Mouse (Mus musculus) A20 (cell line): ENCODE results near the gene Tmem11.
"Not testable (repeated sequence)": the region's sequence is repeated elsewhere in the genome, so short reads cannot be mapped to it uniquely, and the experiment has no call there.

Experiments used
- DNase-seq: peaks from one replicate; pipeline ENCODE4 v3.0.0-alpha.2; 2011; ENCODE audit warnings: low read depth, low spot score

Gene Tmem11

GRCm38 (mm10) chr11:60886986-60887385 is 7.9 kb upstream of the Tmem11 start:
- not testable (repeated sequence) for DNase-seq

GRCm38 (mm10) chr11:60882386-60882785 is 3.3 kb upstream of the Tmem11 start:
- no peak for DNase-seq

DNA sequence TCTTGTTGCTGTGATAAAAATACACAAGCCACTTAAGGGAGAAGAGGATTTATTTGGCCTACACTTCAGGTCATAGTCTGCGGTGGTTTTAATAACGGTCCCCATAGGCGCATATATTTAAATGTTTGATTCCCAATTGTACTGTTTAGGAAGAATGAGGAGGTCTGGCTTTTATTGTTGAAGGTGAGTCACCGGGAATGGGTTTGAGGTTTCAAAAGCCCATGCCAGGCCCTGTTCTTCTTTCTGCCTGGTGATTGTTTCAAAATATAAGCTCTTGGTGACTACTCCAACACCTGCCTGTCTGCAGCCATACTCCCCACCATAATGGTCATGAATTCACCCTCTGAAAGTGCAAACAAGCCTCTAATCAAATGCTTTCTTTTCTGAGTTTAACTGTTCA is 1.5 kb upstream of the Tmem11 start:
- DNase-seq, result no peak

DNA sequence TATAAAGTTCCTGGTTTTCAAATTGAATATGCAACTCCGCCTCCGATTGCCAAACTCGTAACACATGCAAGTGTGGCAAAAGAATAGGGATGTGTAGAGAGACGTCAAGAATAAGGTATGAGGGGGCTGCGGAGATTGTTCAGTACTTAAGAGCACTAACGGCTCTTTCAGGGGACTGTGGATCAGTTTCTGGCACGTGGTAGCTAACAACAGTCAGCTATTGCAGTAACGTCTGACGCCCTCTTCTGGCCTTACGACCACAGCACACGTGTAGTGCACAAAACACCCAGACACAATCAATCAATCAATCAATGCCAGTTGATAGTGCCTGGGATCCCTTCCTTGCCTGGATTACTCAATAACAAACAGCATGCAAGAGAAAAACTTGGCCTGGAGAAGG is 351 bp upstream of the Tmem11 start:
- peak; percentile 85 for DNase-seq

DNA sequence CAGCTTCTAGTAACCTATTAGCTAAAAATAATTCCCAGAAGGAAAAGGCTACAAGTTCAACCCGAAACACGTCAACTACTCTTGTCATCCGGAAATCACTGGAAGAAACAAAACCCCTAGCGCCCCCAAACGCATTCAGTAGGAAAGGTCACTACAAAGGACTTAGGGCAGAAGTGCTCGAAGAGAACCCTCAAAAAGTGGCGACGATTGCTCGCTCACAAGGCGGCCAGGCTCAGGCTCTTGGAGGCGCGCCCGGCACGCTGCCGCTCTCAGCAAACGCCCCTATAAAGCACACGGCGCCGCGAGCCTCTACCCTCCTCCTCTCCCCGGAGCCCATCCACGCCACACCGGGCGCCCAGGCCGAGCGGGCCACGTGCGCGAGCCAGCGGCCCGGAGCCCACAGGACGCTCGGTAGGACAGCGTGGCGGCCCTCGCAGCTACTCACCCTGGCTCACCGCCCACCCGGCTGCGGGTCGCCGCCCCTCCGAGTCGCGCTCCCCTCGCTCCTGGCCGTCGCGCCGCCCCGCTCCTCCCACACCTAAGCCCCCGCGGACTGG is 938 bp downstream of the Tmem11 start:
- peak; percentile 77 for DNase-seq

- no peak for DNase-seq
These were observed 6.0 kb downstream of the Tmem11 start for GRCm38 (mm10) chr11:60873101-60873500.

DNA sequence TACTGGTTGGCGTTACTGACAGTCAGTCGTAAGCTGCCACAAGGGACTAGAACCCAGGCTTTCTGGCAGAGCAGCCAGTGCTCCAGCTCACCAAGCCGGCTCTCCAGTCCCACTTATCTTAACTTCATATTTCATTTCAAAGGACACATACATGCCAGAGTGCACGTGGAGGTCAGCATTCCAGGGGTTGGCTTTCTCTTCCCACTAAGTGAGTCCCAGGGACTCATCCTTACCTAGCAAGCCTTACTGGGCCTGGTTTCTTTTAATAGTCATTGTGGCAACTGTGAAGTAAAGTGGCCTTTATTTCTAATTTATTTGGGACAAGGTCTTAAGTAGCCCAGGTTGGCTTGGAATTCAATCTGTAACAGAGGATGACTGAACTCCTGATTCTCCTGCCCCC is 7.7 kb downstream of the Tmem11 start:
- DNase-seq, result no peak

DNA sequence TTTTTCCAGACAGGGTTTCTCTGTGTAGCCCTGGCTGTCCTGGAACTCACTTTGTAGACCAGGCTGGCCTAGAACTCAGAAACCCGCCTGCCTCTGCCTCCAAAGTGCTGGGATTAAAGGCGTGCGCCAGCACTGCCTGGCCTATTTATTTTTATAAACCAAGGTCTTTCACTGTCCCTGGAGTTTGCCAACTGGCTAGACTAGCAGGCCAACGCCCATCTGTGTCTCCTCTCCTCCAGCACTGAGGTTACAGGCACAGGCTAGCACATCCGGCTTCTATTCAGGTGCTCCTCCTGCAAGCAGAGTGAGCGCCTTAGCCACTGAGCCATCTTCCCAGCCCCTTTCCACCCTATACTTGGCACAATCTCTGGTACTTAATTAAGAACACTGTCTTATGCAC is 9.6 kb downstream of the Tmem11 start:
- DNase-seq, result not testable (repeated sequence)

DNA sequence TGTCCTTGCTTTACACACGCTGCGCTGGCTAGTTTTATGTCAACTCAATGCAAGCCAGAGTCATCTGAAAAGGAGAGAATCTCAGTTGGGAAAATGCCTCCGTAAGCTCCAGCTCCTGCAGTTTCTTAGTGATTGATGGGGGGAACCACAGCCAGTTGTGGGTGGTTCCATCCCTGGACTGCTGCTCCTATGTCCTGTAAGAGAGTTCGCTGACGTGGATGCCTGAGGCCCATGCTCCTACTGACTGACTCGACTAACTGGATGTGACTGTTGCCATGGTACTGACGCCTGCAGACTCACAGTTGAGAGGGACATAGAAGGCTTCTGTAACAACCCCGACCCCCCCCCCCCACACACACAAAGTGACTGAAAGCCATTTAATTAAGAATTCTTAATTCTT is 11.2 kb downstream of the Tmem11 start:
- no peak for DNase-seq

GRCm38 (mm10) chr11:60867456-60867855 is 11.6 kb downstream of the Tmem11 start:
- DNase-seq, result no peak

- DNase-seq, result no peak
These were observed 13.1 kb downstream of the Tmem11 start for GRCm38 (mm10) chr11:60866021-60866420.

- no peak for DNase-seq
These were observed 14.2 kb downstream of the Tmem11 start for GRCm38 (mm10) chr11:60864916-60865315.

- no peak for DNase-seq
These were observed 14.9 kb downstream of the Tmem11 start for GRCm38 (mm10) chr11:60864166-60864565.

DNA sequence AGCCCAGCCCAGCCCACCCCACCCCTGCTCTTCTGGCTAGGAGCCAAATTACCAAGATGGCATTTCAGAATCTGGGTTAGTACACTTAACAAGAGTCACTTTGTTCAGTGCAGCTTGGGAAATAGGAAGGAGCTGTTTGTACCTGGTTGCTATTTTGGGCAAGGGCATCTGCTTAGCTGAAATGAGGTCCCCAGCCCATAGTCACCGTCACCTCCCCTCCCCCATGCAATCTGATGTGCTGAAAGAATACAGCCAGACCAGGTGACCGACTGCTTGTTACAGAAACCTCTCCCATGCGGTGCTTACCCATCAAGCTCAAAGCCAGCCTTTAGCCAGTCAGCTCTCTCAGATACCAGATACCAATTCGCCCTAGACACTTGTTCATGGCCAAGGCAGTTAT is 15.9 kb downstream of the Tmem11 start:
- DNase-seq, result no peak

DNA sequence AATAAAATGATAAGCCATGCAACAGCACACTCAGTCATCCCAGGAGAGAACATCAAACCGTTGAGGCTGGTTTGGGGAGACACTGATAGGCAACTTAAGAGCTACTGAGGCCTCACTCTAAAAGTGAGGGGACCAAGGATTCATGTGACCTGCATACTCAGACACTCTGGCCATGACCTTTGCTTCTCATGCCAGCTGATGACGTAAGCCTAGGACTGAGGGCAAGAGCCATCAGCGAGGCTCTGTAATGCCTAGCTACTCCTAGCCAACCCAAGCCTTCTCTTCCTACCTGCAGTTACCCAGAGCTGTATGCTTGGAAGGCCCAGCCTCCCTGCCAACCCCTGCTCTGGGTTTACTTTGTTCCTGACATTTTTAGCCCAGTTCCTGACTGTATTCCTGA is 17.1 kb downstream of the Tmem11 start:
- no peak for DNase-seq

DNA sequence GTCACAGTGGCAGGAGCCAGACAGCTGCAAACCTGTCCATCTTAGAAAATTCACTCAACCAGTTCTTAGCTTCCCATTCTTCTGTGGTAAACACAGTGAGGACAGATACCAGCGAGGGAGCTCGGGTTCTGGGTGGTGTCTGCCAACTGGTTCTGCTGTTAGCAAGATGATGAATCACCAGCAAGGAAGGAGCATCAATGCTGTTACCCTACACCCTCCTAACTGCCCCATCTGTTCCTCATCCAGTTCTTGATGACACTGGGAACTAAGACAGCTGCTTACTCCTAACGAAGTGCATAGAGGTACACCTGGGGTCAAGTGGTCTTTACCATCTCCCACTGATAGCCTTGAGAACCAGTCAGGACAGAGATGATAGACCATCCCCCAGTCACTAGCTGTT is 22.5 kb downstream of the Tmem11 start:
- DNase-seq, result no peak

DNA sequence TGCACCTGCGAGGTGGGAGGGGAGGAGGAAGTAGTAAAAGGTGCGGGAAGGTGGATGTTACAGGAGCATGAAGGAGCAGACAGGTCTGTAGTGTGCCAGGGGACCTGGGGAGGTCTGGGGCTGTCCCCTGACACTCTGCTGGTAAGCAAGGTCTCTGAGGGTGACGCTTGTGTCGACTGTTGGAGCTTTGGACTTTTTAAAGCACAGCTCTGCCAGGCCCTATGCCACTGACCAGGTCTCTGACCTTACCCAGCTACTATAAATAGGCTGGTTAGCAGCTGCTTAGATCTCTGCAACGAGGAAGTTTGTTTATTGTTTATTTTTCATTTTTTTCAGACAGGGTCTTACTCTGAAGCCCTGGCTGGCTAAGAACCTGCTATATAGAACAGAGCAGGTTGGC is 33.7 kb downstream of the Tmem11 start:
- DNase-seq, result no peak

DNA sequence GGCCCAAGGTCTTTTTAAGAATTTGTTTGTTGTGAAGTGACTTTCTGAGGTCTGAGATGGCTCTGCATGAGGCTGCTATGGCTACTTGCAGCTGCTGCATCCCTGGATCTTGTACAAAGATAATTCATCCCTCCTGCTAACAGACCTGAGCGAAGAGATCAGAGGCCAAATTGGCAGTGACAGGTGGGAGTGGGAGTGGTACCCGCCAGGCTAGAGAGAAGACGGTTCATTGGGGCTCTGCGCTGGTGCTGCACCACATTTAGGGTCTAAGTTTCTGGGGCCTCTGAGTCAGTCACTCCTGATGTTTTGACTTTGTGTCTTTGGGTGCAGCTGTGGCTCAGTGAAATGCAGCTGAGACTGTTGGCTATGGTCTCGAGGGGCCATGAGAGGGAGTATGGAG is 35.7 kb downstream of the Tmem11 start:
- DNase-seq, result no peak

- no peak for DNase-seq
These were observed 37.4 kb downstream of the Tmem11 start for GRCm38 (mm10) chr11:60841467-60842200.

DNA sequence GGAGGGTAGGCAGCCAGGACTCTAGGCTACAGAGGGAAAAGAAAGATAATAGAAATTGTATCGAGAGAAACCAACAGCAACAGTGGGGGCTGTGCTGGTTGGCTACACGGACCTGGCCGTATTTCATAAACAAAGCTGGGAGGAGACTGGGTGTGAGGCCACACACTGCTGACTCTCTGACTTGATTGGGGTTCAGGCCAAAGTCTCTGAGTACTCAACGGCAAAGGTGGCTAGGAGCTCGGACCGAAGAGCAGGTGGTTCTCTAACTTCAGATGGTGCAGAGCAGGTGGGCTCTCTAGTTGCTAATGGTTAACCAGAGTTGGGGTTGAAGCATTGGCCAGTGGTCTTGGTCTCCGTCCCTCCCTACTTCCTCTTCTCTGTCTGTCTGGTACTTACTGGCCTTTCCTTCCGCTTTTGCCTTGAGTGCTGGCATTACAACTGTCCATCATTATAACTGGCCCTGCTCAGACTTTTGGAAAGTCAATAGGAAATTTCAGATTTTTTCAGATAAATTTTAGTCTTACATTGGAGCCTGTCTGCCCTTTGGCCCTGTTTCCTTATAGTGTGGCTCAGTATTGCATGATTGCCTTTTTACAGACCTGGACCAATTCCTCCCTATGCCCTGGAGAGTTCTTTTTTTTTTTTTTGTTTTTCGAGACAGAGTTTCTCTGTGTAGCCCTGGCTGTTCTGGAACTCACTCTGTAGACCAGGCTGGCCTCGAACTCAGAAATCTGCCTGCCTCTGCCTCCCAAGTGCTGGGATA is 41.2 kb downstream of the Tmem11 start:
- DNase-seq, result no peak

GRCm38 (mm10) chr11:60836897-60837296 is 42.2 kb downstream of the Tmem11 start:
- DNase-seq, result no peak

DNA sequence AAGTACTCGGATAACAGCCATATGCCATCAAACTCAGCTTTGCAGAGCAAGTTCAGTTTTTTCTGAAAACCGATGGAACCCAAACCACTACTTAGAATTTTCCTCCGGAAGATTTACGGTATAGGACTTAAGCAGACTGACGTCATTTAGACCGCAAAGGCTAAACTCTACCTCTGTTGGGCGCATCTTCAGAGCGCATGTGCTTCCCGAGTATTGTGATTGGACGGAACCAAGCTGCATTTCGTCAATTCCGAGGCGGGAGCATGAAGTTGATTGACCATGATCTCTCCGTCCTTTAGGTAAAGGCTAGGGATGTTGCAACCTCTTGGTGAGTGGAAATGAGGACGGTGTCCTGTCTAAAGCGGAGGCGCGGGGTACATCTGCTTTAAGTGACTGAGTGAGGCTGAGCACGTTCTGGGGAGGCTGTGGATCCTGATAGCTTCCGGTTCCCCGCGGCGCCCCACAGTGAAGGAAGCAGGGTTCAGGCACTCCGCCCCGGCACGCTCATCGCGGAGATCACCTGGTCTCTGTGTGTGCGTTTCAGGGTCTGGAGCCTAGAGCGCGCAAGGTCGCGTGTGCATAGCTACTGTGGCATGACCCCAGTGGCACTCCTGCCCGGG is 48.5 kb downstream of the Tmem11 start, which contains the start of gene Dhrs7b:
TSS of gene Dhrs7b (plus strand) at position 199 of the 620 bp plus-strand sequence.
- peak; percentile 97 for DNase-seq
